Mouse (Mus musculus): ENCODE results near the gene Zfp444. TPM values are rescaled to one million over a fixed set of nuclear protein-coding genes. Genes with fewer than 3 reads are reported as not detected.

Gene Zfp444
- 10 to 100 TPM; 11.8 to 12.5 TPM for total RNA-seq (2021)
- long read RNA-seq, experiment 1, transcript Zfp444-201 (4 exons, 2,467 nt), result major isoform, 5 of 13 reads
- long read RNA-seq, experiment 1, partial matches to known transcripts, result 2 of 13 reads
- long read RNA-seq, experiment 1, other reads (novel, unspliced or antisense), result 2 of 13 reads
- long read RNA-seq, experiment 2, transcript Zfp444-201 (4 exons, 2,467 nt), result major isoform, 12 of 22 reads
- long read RNA-seq, experiment 2, partial matches to known transcripts, result 5 of 22 reads
- long read RNA-seq, experiment 2, other reads (novel, unspliced or antisense), result 3 of 22 reads

- peak; percentile 87 to 95 for DNase-seq (ENCODE audit: low spot score in 2 of 2)
These were observed at the start of gene Zfp444 for GRCm38 (mm10) chr7:6172006-6172649. TSS of gene Zfp444 (plus strand) at chr7:6172226.

- DNase-seq (ENCODE audit: low spot score in 2 of 2), result peak in 1 of 2 experiments; percentile 71
These were observed 45.2 kb upstream of the Zfp444 start for GRCm38 (mm10) chr7:6126690-6127448.

DNA sequence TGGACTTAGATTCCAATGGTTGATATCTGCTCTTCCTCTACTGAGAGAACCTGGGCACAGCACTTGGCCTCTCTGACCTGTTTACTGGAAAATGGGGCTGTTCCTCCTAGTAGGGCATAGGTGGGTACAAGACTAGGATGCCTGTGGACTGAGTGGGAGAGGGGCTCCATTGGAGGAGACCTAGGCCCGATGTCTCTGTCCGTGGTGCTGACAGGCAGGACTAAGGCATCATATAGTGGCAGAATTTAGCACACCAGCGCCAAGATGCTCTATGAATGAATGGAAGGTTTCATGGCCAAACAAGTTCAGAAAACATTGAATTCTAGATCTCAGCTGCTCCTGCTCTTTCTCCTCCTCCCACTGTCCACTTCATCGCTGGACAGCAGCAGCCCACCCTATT is 41.7 kb upstream of the Zfp444 start:
- no peak for DNase-seq (ENCODE audit: low spot score in 2 of 2)

GRCm38 (mm10) chr7:6132646-6133045 is 39.4 kb upstream of the Zfp444 start:
- DNase-seq (ENCODE audit: low spot score in 2 of 2), result no peak

GRCm38 (mm10) chr7:6136497-6136896 is 35.5 kb upstream of the Zfp444 start:
- DNase-seq (ENCODE audit: low spot score in 2 of 2), result no peak

DNA sequence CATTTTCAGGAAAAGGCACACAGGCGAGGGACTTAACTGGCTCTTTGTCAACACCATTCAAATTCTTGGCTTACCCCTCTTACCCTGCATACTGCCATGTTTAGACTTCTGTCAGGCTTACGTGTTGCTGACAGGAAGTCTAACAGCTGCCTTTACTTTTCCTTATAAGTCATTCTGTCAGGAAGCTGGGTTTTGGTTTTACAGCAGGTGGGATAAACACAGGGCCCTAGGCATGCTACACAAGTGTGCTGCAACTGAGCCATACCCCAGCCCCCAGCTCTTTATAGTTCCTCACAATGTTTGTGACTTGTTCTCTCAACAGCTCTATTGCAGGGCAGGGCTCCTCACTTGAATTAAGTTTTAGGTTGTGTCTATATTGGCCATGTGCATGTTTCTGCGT is 32.7 kb upstream of the Zfp444 start:
- no peak for DNase-seq (ENCODE audit: low spot score in 2 of 2)

- DNase-seq (ENCODE audit: low spot score in 2 of 2), result no peak
These were observed 28.0 kb upstream of the Zfp444 start for GRCm38 (mm10) chr7:6143991-6144531.

DNA sequence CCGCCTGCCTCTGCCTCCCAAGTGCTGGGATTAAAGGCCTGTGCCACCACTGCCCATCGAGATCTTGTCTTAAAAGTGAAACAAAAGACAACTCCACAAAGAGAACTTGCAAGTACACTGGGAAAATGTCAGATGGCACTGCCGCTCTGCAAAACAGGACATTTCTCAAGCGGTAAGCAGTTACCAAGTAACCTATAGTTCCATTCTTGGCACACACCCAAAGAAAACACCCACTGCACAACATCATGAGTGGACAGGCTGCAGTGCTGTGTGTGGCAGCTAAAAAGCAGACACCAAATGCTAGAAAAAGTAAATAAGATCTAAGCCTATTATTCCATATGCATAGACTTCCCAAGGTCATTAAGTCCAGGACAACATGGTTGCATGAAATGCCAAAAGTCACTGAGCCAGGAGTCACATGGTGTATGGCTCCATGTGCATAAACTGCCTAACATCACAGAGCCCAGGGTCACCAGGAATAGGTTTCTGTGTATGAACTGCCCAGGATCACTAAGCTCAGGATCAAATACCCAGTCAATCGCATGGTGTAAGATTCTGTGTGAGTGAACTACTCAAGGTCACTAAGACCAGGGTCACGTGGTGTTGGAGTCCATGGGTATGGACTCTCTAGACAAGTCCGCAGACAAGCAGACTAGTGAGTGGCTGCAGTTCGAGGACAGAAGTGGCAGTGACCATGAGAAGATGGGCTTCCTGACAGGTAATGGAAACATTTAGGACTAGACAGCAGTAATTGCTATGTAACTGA is 26.4 kb upstream of the Zfp444 start:
- DNase-seq (ENCODE audit: low spot score in 2 of 2), result no peak

GRCm38 (mm10) chr7:6146194-6146981 is 25.6 kb upstream of the Zfp444 start:
- no peak for DNase-seq (ENCODE audit: low spot score in 2 of 2)

DNA sequence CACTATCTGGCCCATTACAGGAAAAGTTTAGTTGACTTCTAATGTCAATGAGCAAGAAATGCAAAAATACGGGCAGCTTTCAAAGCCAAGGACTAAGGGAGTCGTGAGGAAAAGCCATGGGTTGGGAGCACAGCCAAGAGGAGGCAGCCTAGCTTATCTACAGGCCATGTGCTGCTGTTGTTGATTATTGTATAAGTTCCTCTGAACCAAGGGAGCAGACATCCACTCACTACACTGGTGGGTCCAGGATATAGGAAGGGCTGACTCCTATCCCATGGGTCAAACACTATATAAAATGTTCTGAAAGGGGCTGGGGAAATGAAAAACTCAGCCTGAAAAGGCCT is 25.1 kb upstream of the Zfp444 start:
- no peak for DNase-seq (ENCODE audit: low spot score in 2 of 2)

DNA sequence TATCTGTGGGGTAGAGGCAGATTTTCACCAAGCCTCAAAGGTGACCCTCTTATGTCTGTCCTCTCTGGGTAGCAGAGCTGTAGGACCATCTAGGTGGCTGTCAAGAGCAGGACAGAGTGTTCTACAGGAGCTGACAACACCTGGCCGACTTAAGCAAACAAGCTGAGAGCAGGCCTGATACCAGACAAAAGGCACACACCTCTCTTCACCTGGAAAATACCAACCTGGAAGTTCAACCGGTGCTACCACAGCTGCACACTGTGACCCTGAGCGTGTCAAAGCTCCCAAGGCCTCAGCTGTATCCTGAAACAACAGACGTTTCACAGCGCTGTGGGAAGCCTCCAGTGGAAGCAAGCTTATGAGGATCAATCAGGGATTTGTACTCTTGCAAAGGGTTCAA is 24.3 kb upstream of the Zfp444 start:
- no peak for DNase-seq (ENCODE audit: low spot score in 2 of 2)

- DNase-seq (ENCODE audit: low spot score in 2 of 2), result no peak
These were observed 20.8 kb upstream of the Zfp444 start for GRCm38 (mm10) chr7:6151266-6151665.

DNA sequence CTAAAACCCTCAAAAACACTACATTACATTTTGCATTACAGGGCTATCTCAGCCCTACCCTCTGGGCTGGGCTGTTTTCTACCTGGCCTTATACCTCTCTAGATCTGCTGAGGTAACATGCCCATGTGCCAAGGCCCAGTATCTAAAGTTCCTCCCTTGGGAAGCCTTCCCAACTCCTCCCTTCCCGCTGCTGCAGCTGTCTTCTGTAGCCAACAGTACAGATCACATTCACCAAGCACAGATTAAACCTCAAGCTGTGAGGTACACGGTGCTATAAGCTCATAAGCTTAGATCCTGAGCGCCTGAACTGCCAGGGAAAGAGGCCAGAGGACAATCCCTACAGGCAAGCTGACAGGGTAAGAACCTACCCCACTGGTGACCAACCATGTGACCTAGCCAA is 20.0 kb upstream of the Zfp444 start:
- DNase-seq (ENCODE audit: low spot score in 2 of 2), result no peak

- no peak for DNase-seq (ENCODE audit: low spot score in 2 of 2)
These were observed 18.9 kb upstream of the Zfp444 start for GRCm38 (mm10) chr7:6153131-6153530.

DNA sequence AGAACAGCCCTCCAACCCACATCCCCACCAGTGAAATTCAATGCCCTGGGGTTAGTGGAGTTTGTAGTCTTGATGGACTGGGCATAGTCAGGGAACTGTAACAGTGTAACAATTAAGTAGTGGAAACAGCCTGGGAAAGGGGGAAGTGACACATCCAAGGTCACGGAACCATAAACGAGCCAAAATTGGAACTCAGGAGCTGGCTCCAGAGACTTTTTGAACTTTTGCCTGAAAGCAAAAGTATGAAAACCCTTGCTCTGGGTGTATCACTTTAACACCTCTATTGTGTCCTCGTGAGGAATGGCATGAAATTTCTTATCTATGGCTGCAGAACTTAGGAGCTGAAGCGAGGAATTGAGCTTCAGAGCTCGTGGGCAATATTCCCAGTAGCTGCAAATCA is 17.9 kb upstream of the Zfp444 start:
- DNase-seq (ENCODE audit: low spot score in 2 of 2), result no peak

DNA sequence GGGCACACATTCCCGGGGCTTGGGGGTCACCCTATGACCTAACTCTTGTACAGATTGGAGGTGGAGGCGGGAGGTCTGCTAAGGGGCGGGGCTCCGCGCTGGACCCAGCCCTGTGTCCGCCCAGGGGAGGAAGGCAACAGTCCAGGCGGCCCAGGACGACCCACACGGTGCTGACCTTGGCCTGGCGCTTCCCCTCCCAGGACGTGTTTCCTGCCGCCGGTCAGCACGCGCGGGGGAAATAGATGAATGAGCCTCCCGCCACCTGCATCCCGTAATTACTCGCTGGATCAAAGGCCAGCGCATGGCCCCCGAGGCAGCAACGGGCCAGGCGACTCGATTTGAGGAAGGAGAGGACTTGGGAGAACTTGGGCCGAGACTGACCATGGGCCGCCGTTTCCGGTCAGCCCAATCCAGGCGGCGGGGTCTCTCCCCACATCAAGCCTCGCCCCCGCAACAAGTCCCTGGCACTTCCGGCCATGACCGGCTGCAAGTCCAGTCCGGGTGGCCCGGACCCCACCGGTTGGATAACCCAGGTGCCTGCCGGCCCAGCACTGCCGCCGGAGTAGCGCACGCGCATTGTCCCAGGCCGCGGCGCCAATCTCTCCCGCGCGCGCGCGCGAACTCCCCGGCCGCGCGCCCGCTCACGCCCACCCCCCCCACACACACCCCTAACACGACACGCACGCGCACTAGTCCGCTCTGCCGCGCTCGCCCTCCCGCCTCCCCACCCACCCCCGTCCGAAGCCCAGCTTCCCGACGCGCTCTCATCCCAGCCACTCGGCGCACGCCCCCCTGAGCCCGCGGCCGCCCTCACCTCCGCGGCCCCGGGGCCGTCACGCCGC is 16.8 kb upstream of the Zfp444 start:
- peak; percentile 73 to 86 for DNase-seq (ENCODE audit: low spot score in 2 of 2)

GRCm38 (mm10) chr7:6155901-6156411 is 16.1 kb upstream of the Zfp444 start, which contains the start of gene Zfp787:
TSS of gene Zfp787 (minus strand) at chr7:6155997.
- DNase-seq (ENCODE audit: low spot score in 2 of 2), result peak; percentile 97 to 98

DNA sequence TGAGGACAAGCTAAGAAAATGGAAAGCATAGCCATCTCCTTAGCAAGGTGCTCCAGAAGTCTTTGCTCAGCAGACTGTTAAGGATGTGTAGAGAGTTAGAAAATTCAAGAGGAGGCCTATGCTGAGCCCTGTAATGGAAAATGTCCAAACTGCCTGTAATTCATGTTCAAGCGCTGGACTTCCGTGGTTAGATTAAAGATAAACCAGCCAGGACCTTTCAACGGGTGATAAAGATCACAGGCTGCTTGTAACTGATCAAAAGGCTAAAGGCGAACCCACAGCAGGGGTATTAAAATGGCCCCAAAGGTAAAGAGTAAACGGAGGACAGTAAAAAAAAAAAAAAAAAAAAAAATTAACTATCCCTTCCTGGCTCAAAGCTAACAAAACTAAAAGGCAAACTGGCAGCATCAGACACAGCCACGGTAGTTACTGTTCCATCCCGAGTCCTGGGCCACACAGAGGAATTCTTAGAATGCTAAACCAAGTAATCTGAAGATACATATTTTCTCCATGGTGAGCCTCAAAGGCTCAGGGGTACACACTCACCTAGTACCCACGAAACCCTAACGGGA is 15.0 kb upstream of the Zfp444 start:
- DNase-seq (ENCODE audit: low spot score in 2 of 2), result no peak

- no peak for DNase-seq (ENCODE audit: low spot score in 2 of 2)
These were observed 14.5 kb upstream of the Zfp444 start for GRCm38 (mm10) chr7:6157479-6157878.
